Mouse (Mus musculus) WW6 (cell line): ENCODE measurements around the gene Them7.
A peak's percentile ranks its signal among the peaks of the same experiment; 100 is the strongest.

ENCODE experiments used
- DNase-seq: peaks from one replicate; pipeline ENCODE4 v3.0.0-alpha.2; 2013; ENCODE audit warnings: low read depth, low spot score

Them7 gene

DNA sequence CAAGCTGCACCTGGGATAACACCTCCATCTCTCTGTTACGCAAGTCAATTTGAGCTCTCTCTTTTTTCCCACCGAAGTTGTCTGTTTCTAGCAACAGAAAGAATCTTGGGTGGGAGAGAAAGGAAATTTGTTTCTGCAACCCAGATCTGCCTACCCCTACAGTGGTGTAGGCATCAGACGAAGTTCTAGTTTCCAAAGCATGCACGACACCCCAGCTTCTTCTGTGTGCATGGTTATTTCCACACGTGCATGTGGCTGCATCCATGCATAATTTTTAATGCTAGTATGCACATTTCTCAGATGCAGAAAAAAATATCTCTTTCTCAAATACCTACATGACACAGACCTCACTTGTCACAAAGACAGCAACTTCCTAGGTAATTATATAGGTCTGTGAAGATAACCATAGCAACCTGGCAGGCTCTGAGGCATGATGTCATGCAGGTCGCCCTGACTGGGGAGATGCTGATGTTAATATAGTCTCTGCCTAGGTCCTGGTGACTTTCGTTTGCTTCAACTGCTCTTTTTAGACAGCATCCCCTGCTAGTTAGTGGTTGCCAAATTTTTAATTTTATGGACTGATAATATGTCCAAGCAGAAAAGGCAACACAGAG, 192.0 kb downstream of the Them7 start:
- no peak for DNase-seq

DNA sequence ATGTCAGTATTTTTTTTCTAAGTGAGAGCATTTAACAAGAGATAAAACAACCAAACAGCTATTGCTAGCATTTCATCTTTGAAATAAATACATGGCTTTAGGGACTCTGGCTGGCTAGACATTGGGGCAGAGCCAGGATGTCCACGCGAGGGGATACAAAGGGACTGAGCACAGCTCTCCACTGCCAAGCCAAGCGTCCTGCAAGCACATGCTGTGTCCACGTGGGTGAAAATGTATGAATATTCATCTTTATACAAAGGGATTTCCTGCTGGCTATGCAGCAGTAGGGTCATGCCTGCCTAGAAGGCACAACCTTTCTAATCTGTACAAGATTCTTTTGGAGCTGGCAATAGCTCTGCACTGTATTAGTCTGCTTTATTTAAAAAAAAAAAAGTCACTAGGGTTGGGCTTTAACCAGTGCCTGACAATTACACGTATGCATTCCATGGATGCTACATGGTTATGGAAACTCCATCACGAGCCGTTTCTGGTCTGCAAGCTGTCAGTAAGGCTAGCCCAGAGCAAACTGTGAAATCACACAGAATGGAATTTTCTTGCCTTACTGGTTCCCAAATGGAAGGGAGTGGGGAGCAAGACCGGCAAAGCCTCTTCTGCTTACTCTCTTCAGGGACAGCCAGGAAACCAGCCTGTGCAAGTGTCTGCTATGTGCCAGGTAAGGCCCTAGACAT, 192.7 kb downstream of the Them7 start:
- DNase-seq = no peak

DNA sequence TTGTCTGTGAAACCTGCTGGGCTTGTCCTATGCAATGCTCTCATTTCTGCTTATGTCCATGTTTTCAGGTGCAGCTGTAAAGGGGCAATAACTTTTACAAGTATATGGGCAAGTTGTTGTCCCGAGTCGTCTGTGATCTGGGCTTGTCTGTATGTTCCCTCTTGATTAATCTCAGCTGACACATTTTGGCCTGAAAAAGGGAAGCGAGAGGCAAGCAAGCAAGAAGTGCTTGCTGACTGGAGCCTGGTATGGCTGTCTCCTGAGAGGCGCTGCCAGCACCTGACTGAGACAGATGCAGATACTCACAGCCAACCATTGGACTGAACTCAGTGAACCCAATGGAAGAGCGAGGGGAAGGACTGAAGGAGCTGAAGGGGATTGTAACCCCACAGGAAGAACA, 193.5 kb downstream of the Them7 start:
- no peak for DNase-seq

DNA sequence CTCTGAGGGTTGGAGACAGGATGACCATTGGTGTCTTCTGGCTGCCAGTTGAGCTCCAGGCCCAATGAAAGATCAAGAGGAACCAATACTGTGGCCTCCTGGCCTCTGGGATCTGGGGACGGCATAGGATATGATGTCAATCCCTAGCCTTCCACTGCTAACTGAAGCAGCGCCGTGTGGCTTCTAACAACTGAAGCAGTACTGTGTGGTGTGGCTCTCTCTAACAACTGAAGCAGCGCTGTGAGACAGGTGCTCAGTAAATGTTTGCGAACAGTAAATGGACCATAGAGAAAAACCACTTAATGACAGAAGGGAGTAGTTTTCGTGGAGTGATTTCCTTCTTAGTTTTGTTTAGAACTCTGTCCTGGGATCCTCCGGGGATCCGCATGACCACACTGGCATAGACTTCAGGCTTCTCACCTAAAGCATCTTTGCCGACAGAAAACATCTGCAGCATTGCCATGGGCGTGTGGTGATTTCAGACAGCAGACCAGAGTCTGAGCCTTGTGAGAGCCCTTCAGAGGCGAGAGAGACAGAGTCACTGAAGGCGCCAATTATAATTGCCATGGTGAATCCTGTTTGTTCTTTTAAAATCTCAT, 194.6 kb downstream of the Them7 start:
- DNase-seq = no peak

DNA sequence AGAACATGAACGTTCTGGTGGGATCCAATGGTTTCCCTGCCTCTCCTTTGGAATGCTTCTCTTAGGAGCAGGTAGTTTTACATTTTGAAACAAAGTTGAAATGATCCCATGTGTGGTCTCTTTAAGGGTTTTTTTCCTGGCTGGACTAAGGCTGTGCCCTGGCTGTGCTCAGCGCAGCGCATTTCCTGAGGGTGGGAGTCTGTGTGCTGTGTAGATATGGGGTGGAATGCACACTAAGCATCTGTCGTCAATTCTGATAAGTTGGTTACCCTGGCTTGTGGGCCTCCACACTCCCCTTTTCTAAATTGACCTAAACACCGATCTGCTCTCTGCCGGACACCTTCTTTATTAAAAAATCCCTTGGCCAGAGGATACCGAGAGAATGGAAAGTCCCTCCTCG, 203.3 kb downstream of the Them7 start:
- DNase-seq = no peak

DNA sequence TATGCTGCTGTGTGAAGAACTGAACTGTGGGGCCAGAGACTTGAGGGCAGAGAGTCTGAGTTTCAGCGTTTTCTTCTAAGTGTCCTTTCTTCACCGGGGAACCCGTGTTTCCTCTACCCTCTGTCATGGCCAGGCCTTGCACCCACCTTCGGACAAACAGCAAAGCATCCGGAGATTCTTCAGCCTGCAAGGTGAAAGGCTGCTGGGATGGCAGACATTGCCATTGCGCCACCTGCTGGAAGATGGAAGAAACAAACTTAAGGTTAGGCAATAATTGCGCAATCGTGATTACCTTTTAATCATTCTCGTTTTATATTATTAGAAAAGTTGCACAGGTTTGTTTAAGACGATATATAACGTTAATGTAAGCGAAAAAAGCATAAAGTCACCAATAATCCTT, 203.9 kb downstream of the Them7 start:
- peak; percentile 20 for DNase-seq

DNA sequence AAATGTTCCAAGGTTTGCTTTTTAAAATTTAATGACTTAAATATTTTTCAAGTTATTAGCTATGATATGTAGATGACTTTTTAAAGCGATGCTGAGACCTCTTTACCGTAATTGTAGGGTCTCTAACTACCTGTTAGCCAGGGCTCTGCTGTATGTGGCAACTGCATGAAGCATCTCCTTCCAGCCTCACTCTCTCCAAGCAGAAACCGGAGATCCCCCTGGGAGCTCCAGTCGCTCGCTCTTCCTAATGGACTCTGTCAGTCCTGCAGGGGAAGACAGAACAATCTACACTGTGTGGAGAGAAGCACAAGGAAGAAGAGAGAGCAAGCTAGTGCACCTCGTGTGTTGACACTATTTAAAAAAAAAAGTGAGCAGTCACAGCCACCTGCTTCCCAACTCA, 204.3 kb downstream of the Them7 start:
- DNase-seq = no peak
